Mouse (Mus musculus) G1E (cell line): Measurements from ENCODE around the gene Apbb2.

Experiments
- CTCF ChIP-seq: IDR thresholded peaks from 2 replicates; pipeline ENCODE4 v1.5.1; 2012; ENCODE audit warnings: low read depth, low read length, inconsistent platforms, mixed read lengths
- GATA2 ChIP-seq: IDR thresholded peaks from 2 replicates; pipeline ENCODE4 v1.6.1; 2012; ENCODE audit warnings: low read depth, low read length, inconsistent platforms, borderline replicate concordance

DNA sequence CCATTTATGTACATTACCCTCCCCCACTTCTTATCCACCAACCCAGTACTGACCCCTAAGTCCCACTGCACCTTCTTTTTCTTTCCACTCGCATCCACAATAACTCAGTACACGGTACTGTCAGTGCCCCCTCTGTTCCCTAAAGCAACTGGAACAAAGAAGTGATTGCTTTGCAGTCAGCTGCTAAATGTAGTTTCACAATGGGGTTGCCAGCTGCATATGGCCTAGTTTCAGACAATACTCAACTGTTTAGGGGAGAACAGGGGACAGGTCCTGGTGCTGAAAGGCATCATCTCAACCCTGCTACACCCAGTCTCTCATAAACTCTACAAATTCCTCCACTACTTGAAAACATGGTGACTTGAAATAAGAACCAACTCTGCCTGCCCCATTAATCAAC, 347.4 kb downstream of the Apbb2 start:
- TF ChIP-seq CTCF: no peak
- no peak for TF ChIP-seq GATA2
